Mouse (Mus musculus) spleen, postnatal 4 days (tissue): ENCODE data around the gene Mau2.

Experiments
- DNase-seq, 2 experiments: peaks; one replicate each; pipeline ENCODE4 v3.0.0; 2022; ENCODE audit warnings: low spot score in 2 of 2

Mau2 gene

DNA sequence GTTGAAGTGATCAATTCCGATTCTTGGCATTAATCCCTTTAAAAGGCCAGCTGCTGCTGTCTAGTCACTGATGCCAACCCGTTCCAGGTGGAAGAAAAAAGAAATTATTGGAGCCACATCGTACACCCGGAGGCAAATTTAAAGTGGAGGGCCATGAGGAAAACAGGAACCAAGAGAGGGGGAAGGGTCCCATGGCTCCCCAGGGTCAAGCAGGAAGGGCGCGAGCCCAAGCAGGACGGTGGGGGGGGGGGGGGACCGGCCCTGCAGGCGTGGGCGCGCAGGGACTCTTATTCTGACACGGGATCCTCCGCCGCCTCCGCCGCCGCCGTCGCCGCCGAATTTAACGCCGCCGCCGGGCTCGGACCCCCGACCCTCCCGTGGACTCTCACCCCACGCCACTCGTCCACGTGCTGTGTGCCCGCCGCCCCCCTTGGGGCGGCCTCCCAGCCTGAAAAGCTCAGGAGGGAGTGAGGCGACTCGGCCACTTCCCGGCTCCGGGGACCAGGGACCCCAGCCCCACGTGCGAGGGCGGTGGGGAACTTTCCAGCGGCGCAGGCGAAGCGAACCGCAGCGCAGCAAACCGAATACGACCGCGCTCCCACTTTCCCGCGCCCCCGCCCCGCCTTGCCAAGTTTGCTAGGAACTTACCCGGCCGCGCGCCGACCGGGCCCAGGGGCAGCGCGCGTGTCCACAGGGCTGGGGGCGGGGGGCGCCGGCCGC, 68.9 kb downstream of the Mau2 start:
- peak in 1 of 2 experiments; percentile 82 for DNase-seq

DNA sequence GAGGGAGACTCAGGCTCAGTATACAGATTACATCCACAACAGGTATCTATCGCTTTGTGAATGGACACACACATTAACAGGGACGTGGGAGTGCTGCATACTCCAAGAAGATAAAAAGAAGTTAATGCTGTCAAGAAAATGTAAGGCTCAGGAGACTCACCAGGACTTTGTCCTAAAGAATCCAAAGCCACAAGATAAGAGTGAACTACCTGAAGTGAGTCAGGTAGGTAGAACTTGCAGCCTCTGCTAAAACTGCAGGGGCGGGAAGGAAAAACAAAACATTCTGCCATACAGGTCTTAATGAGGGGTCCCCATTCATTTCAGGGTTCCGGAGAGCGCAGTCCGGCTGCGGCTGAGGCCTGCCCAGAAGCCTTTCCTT, 69.5 kb downstream of the Mau2 start:
- DNase-seq = no peak

DNA sequence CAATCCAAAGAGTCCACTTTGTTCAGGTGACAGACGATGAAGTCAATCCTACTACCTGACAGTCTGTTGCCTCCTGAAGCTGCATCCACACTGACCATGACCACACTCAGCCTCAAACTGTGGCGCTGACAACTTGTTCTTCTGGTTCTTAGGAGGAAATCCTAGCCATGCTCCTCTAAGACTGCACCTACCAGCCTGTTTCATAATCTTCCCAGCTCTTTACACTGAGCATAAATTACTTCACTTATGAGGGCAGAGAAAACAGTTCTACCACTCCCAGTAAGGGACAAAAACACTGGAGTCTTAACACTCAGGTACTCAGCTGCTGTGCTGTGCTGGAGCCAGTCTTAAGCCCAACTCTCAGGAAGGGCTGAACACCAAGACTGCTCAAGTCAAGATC, 71.7 kb downstream of the Mau2 start:
- DNase-seq = no peak

DNA sequence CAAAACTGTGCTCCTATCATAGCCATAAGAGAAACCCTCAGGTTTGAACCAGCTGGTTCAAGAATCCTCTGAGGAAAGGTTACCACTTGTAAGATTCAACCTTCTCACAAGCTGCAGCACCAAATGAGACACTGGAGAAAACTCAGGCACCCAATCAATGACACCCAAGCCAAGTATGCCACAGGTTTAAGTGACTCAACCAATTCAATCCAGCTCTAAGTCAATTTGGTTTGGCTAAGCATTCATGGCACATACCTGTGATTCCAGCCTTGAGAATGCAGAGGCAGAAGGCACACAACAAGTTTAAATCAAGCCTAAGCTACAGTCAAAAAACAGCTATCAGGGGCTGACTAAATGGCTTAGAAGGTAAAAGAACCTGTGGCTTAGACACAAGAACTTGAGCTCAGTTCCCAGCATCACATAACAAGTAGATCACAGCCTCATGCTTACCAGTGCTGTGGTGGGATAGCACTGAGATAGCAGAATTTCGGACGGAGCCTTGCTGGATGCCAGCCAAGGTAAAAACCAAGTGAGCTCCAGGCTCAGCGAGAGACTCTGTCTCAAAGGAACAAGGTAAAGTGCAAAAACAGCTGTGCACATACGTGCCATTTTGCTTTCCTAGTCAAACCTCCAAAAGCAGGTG, 75.1 kb downstream of the Mau2 start:
- no peak for DNase-seq
